Mouse (Mus musculus): ENCODE results near the gene Olfr1265. TPM values are rescaled to one million over a fixed set of nuclear protein-coding genes. Genes with fewer than 3 reads are reported as not detected.

The Olfr1265 gene
- polyA plus RNA-seq (2015; fragmentation: Nextera tagmentation; extraction: Ambion mirVana), result not detected in 2 replicates

- Histone ChIP-seq H3K4me3 (ENCODE audit: low read length) (no peak within 1 kb of the TSS), H3K4me1 (ENCODE audit: control insufficient read depth, insufficient read depth, low read length) (no peaks in the 10 kb centered on the region), H3K9ac (ENCODE audit: low read length) (no peak within 1 kb of the TSS), H3K27ac (ENCODE audit: low read length) (no peak within 1 kb of the TSS), H3K36me3 (ENCODE audit: control insufficient read depth, insufficient read depth) (no peaks in the 10 kb centered on the region), H3K9me3 (replicated peaks; ENCODE audit: control insufficient read depth, low read length) (no peaks in the 10 kb centered on the region), H3K4me2 (ENCODE audit: low read depth, low read length) (no peak within 1 kb of the TSS), H3K27me3 (ENCODE audit: control insufficient read depth, insufficient read depth, low read length) (no peaks in the 10 kb centered on the region)
- no peak for ATAC-seq (replicated peaks; ENCODE audit: extremely low read depth, insufficient read depth, low FRiP score)
These were observed at the start of gene Olfr1265 for GRCm38 (mm10) chr2:90035037-90035436. TSS of gene Olfr1265 (plus strand) at chr2:90035337.

GRCm38 (mm10) chr2:89990921-89991320 is 44.2 kb upstream of the Olfr1265 start, which contains the start of gene Olfr1261:
TSS of gene Olfr1261 (plus strand) at chr2:89991221.
- H3K27ac ChIP-seq (ENCODE audit: low read length), result no peak within 1 kb of the TSS
- no peaks in the 10 kb centered on the region for H3K9me3 ChIP-seq (replicated peaks; ENCODE audit: control insufficient read depth, low read length)
- H3K9ac ChIP-seq (ENCODE audit: low read length), result no peak within 1 kb of the TSS
- H3K4me3 ChIP-seq (ENCODE audit: low read length), result no peak within 1 kb of the TSS
- no peak for ATAC-seq (replicated peaks; ENCODE audit: extremely low read depth, insufficient read depth, low FRiP score)
- no peak within 1 kb of the TSS for H3K4me2 ChIP-seq (ENCODE audit: low read depth, low read length)
- H3K36me3 ChIP-seq (ENCODE audit: control insufficient read depth, insufficient read depth), result no peaks in the 10 kb centered on the region
- H3K27me3 ChIP-seq (ENCODE audit: control insufficient read depth, insufficient read depth, low read length), result no peaks in the 10 kb centered on the region
- no peaks in the 10 kb centered on the region for H3K4me1 ChIP-seq (ENCODE audit: control insufficient read depth, insufficient read depth, low read length)

GRCm38 (mm10) chr2:89999845-90000244 is 35.3 kb upstream of the Olfr1265 start, which contains the start of gene Olfr1262:
TSS of gene Olfr1262 (plus strand) at chr2:90000145.
- Histone ChIP-seq H3K4me3 (ENCODE audit: low read length) (no peak within 1 kb of the TSS), H3K27me3 (ENCODE audit: control insufficient read depth, insufficient read depth, low read length) (no peaks in the 10 kb centered on the region), H3K9me3 (replicated peaks; ENCODE audit: control insufficient read depth, low read length) (no peaks in the 10 kb centered on the region), H3K36me3 (ENCODE audit: control insufficient read depth, insufficient read depth) (no peaks in the 10 kb centered on the region), H3K4me2 (ENCODE audit: low read depth, low read length) (no peak within 1 kb of the TSS), H3K4me1 (ENCODE audit: control insufficient read depth, insufficient read depth, low read length) (no peaks in the 10 kb centered on the region), H3K27ac (ENCODE audit: low read length) (no peak within 1 kb of the TSS), H3K9ac (ENCODE audit: low read length) (no peak within 1 kb of the TSS)
- no peak for ATAC-seq (replicated peaks; ENCODE audit: extremely low read depth, insufficient read depth, low FRiP score)

GRCm38 (mm10) chr2:90011831-90012230 is 23.3 kb upstream of the Olfr1265 start, which contains the start of gene Olfr1263:
TSS of gene Olfr1263 (plus strand) at chr2:90012131.
- Histone ChIP-seq H3K27me3 (ENCODE audit: control insufficient read depth, insufficient read depth, low read length) (no peaks in the 10 kb centered on the region), H3K27ac (ENCODE audit: low read length) (no peak within 1 kb of the TSS), H3K4me1 (ENCODE audit: control insufficient read depth, insufficient read depth, low read length) (no peaks in the 10 kb centered on the region), H3K4me3 (ENCODE audit: low read length) (no peak within 1 kb of the TSS), H3K36me3 (ENCODE audit: control insufficient read depth, insufficient read depth) (no peaks in the 10 kb centered on the region), H3K9me3 (replicated peaks; ENCODE audit: control insufficient read depth, low read length) (no peaks in the 10 kb centered on the region), H3K9ac (ENCODE audit: low read length) (no peak within 1 kb of the TSS), H3K4me2 (ENCODE audit: low read depth, low read length) (no peak within 1 kb of the TSS)
- 67% methylated on average over 2 of the region's 2 CpGs for WGBS
- no peak for ATAC-seq (replicated peaks; ENCODE audit: extremely low read depth, insufficient read depth, low FRiP score)

- Histone ChIP-seq H3K4me1 (ENCODE audit: control insufficient read depth, insufficient read depth, low read length) (no peaks in the 10 kb centered on the region), H3K27ac (ENCODE audit: low read length) (no peak within 1 kb of the TSS), H3K36me3 (ENCODE audit: control insufficient read depth, insufficient read depth) (no peaks in the 10 kb centered on the region), H3K4me3 (ENCODE audit: low read length) (no peak within 1 kb of the TSS), H3K9me3 (replicated peaks; ENCODE audit: control insufficient read depth, low read length) (no peaks in the 10 kb centered on the region), H3K4me2 (ENCODE audit: low read depth, low read length) (no peak within 1 kb of the TSS), H3K27me3 (ENCODE audit: control insufficient read depth, insufficient read depth, low read length) (no peaks in the 10 kb centered on the region), H3K9ac (ENCODE audit: low read length) (no peak within 1 kb of the TSS)
- WGBS, result 51% methylated on average over 2 of the region's 2 CpGs
- ATAC-seq (replicated peaks; ENCODE audit: extremely low read depth, insufficient read depth, low FRiP score), result no peak
These were observed 9.7 kb upstream of the Olfr1265 start, which contains the start of gene Olfr1264 for GRCm38 (mm10) chr2:90025477-90025876. TSS of gene Olfr1264 (minus strand) at chr2:90025577.

- H3K4me2 ChIP-seq (ENCODE audit: low read depth, low read length), result no peak within 1 kb of the TSS
- ATAC-seq (replicated peaks; ENCODE audit: extremely low read depth, insufficient read depth, low FRiP score), result no peak
- no peak within 1 kb of the TSS for H3K9ac ChIP-seq (ENCODE audit: low read length)
- H3K27ac ChIP-seq (ENCODE audit: low read length), result no peak within 1 kb of the TSS
- no peak within 1 kb of the TSS for H3K4me3 ChIP-seq (ENCODE audit: low read length)
- no peaks in the 10 kb centered on the region for H3K9me3 ChIP-seq (replicated peaks; ENCODE audit: control insufficient read depth, low read length)
- H3K36me3 ChIP-seq (ENCODE audit: control insufficient read depth, insufficient read depth), result no peaks in the 10 kb centered on the region
- no peaks in the 10 kb centered on the region for H3K27me3 ChIP-seq (ENCODE audit: control insufficient read depth, insufficient read depth, low read length)
- H3K4me1 ChIP-seq (ENCODE audit: control insufficient read depth, insufficient read depth, low read length), result no peaks in the 10 kb centered on the region
These were observed 28.4 kb downstream of the Olfr1265 start, which contains the start of gene Olfr140 for GRCm38 (mm10) chr2:90063494-90063893. TSS of gene Olfr140 (minus strand) at chr2:90063594.

GRCm38 (mm10) chr2:90070065-90070464 is 34.9 kb downstream of the Olfr1265 start:
- 62% methylated on average over 2 of the region's 2 CpGs for WGBS
- ATAC-seq (replicated peaks; ENCODE audit: extremely low read depth, insufficient read depth, low FRiP score), result no peak
- no peaks in the 10 kb centered on the region for H3K9me3 ChIP-seq (replicated peaks; ENCODE audit: control insufficient read depth, low read length)
- H3K4me3 ChIP-seq (ENCODE audit: low read length), result no peak overlapping the region
- no peaks in the 10 kb centered on the region for H3K4me1 ChIP-seq (ENCODE audit: control insufficient read depth, insufficient read depth, low read length)
- no peak overlapping the region for H3K9ac ChIP-seq (ENCODE audit: low read length)
- H3K4me2 ChIP-seq (ENCODE audit: low read depth, low read length), result no peak overlapping the region
- no peak overlapping the region for H3K27ac ChIP-seq (ENCODE audit: low read length)
- H3K36me3 ChIP-seq (ENCODE audit: control insufficient read depth, insufficient read depth), result no peaks in the 10 kb centered on the region
- H3K27me3 ChIP-seq (ENCODE audit: control insufficient read depth, insufficient read depth, low read length), result no peaks in the 10 kb centered on the region

Other genes starting within 250 kb of the Olfr1265 start
- gene Olfr1254, start 241.7 kb upstream of the Olfr1265 start, polyA plus RNA-seq (2015; fragmentation: Nextera tagmentation; extraction: Ambion mirVana), result not detected in 2 replicates
- not detected in 2 replicates for gene Olfr1255, start 223.3 kb upstream of the Olfr1265 start, polyA plus RNA-seq (2015; fragmentation: Nextera tagmentation; extraction: Ambion mirVana)
- gene Olfr1256, start 193.8 kb upstream of the Olfr1265 start, polyA plus RNA-seq (2015; fragmentation: Nextera tagmentation; extraction: Ambion mirVana), result not detected in 2 replicates
- not detected in 2 replicates for gene Olfr48, start 187.1 kb upstream of the Olfr1265 start, polyA plus RNA-seq (2015; fragmentation: Nextera tagmentation; extraction: Ambion mirVana)
- not detected in 2 replicates for gene Olfr1257, start 156.9 kb upstream of the Olfr1265 start, polyA plus RNA-seq (2015; fragmentation: Nextera tagmentation; extraction: Ambion mirVana)
- not detected in 2 replicates for gene Olfr1258, start 108.0 kb upstream of the Olfr1265 start, polyA plus RNA-seq (2015; fragmentation: Nextera tagmentation; extraction: Ambion mirVana)
- gene Olfr1259, start 86.7 kb upstream of the Olfr1265 start, polyA plus RNA-seq (2015; fragmentation: Nextera tagmentation; extraction: Ambion mirVana), result not detected in 2 replicates
- gene Olfr1260, start 61.0 kb upstream of the Olfr1265 start, polyA plus RNA-seq (2015; fragmentation: Nextera tagmentation; extraction: Ambion mirVana), result not detected in 2 replicates
- not detected in 2 replicates for gene Olfr1261, start 44.1 kb upstream of the Olfr1265 start, polyA plus RNA-seq (2015; fragmentation: Nextera tagmentation; extraction: Ambion mirVana)
- not detected in 2 replicates for gene Olfr1262, start 35.2 kb upstream of the Olfr1265 start, polyA plus RNA-seq (2015; fragmentation: Nextera tagmentation; extraction: Ambion mirVana)
- not detected in 2 replicates for gene Olfr1263, start 23.2 kb upstream of the Olfr1265 start, polyA plus RNA-seq (2015; fragmentation: Nextera tagmentation; extraction: Ambion mirVana)
- not detected in 2 replicates for gene Olfr1264, start 9.8 kb upstream of the Olfr1265 start, polyA plus RNA-seq (2015; fragmentation: Nextera tagmentation; extraction: Ambion mirVana)
- gene Olfr140, start 28.3 kb downstream of the Olfr1265 start, polyA plus RNA-seq (2015; fragmentation: Nextera tagmentation; extraction: Ambion mirVana), result not detected in 2 replicates
- not detected in 2 replicates for gene Olfr1269, start 86.1 kb downstream of the Olfr1265 start, polyA plus RNA-seq (2015; fragmentation: Nextera tagmentation; extraction: Ambion mirVana)
- gene Olfr32, start 107.0 kb downstream of the Olfr1265 start, polyA plus RNA-seq (2015; fragmentation: Nextera tagmentation; extraction: Ambion mirVana), result not detected in 2 replicates
- gene Olfr1270, start 117.8 kb downstream of the Olfr1265 start, polyA plus RNA-seq (2015; fragmentation: Nextera tagmentation; extraction: Ambion mirVana), result not detected in 2 replicates
- not detected in 2 replicates for gene Olfr1506, start 189.2 kb downstream of the Olfr1265 start, polyA plus RNA-seq (2015; fragmentation: Nextera tagmentation; extraction: Ambion mirVana)
- gene Olfr142, start 222.3 kb downstream of the Olfr1265 start, polyA plus RNA-seq (2015; fragmentation: Nextera tagmentation; extraction: Ambion mirVana), result not detected in 2 replicates
- gene Olfr1271, start 235.7 kb downstream of the Olfr1265 start, polyA plus RNA-seq (2015; fragmentation: Nextera tagmentation; extraction: Ambion mirVana), result not detected in 2 replicates

Data from heart, embryonic 16.5 days (tissue).